12 mouse cellular contexts compared by ENCODE assay signal in genomic region chr14:33402331-33402730, GRCm38 (mm10). TPM values are rescaled to one million over a fixed set of nuclear protein-coding genes. Genes with fewer than 3 reads are reported as not detected.
DNase-seq lines count a peak whose midpoint lies in the region; ATAC-seq and TF ChIP-seq lines count a peak whose summit lies in the region.
"Had no signal": no experiment of that assay in that cellular context is flagged by ENCODE, and none has a peak within 500 bp of the region (broad histone marks: within the 10 kb centered on the region; RNA-seq: fewer than 3 reads in every experiment).

No protein-coding gene starts in this region.

- no peak overlapping the region for H3K4me2 ChIP-seq in liver, embryonic 14.5 days (ENCODE audit: low read depth)
- no peak overlapping the region for H3K4me2 ChIP-seq in liver, embryonic 11.5 days
- H3K4me2 ChIP-seq: hindbrain, embryonic 15.5 days; limb, embryonic 12.5 days had no signal

- no peaks in the 10 kb centered on the region for H3K27me3 ChIP-seq in liver, embryonic 14.5 days (ENCODE audit: control insufficient read depth, insufficient read depth, low read length)
- H3K27me3 ChIP-seq in liver, embryonic 11.5 days (replicated peaks; ENCODE audit: control insufficient read depth, insufficient read depth, low read length): no peaks in the 10 kb centered on the region
- no peaks in the 10 kb centered on the region for H3K27me3 ChIP-seq in G1E (ENCODE audit: insufficient read depth, low read length)
- H3K27me3 ChIP-seq: hindbrain, embryonic 15.5 days; limb, embryonic 12.5 days had no signal

- 66% methylated on average over 1 of the region's 1 CpGs for WGBS in liver, embryonic 14.5 days (ENCODE audit: insufficient replicate concordance)
- 89% methylated on average over 1 of the region's 1 CpGs for WGBS in liver, embryonic 11.5 days

- no peak overlapping the region for H3K27ac ChIP-seq in liver, embryonic 14.5 days
- H3K27ac ChIP-seq in liver, embryonic 11.5 days (ENCODE audit: low read depth, low read length): no peak overlapping the region
- H3K27ac ChIP-seq: hindbrain, embryonic 15.5 days; limb, embryonic 12.5 days had no signal

- no peak overlapping the region for H3K9ac ChIP-seq in liver, embryonic 14.5 days (replicated peaks)
- H3K9ac ChIP-seq in liver, embryonic 11.5 days (ENCODE audit: low read depth, low read length): no peak overlapping the region
- H3K9ac ChIP-seq: hindbrain, embryonic 15.5 days; limb, embryonic 12.5 days had no signal

- ATAC-seq in liver, embryonic 14.5 days (ENCODE audit: insufficient read depth): no peak
- ATAC-seq in liver, embryonic 11.5 days (replicated peaks; ENCODE audit: low FRiP score): no peak
- ATAC-seq in G1E (ENCODE audit: extremely low read depth, insufficient number of reproducible peaks, low FRiP score, poor library complexity, severe bottlenecking): no peak

- TF ChIP-seq EP300 in liver, embryonic 14.5 days (IDR thresholded peaks at IDR 0.05; ENCODE audit: low read depth): no peak

- H3K36me3 ChIP-seq in liver, embryonic 14.5 days (replicated peaks; ENCODE audit: control insufficient read depth, insufficient read depth, low read depth): no peaks in the 10 kb centered on the region; the same call in 1 of the 2 replicates
- peaks cover 7% of the 10 kb centered on the region; the same call in 1 of the 2 replicates for H3K36me3 ChIP-seq in liver, embryonic 11.5 days (ENCODE audit: control insufficient read depth, insufficient read depth, low read length)
- H3K36me3 ChIP-seq in G1E (replicated peaks): peaks cover 23% of the 10 kb centered on the region

- peak; percentile 43 for TF ChIP-seq CTCF in liver, embryonic 14.5 days (IDR thresholded peaks at IDR 0.05; ENCODE audit: low read depth)
- 0 out of 2 replicates have a peak, but pooled peaks have one; percentile 12 for TF ChIP-seq CTCF in G1E (IDR thresholded peaks at IDR 0.05; ENCODE audit: low read depth, low read length)

- DNase-seq in cerebellum, postnatal 10 days: peak; percentile 16 to 29
- DNase-seq in cerebellum, adult 11-12 months: no peak
- DNase-seq in liver, embryonic 14.5 days (ENCODE audit: low read depth in 3 of 3, low spot score in 3 of 3): no peak
- no peak for DNase-seq in liver, embryonic 11.5 days (ENCODE audit: low spot score)
- DNase-seq in G1E (ENCODE audit: low spot score): no peak
- DNase-seq in naive thymus-derived CD4-positive, alpha-beta T cell, adult 2 months (ENCODE audit: low read depth): peak; percentile 31
- no peak for DNase-seq in ovary, postnatal 36 days (ENCODE audit: low spot score)
- no peak for DNase-seq in ovary, postnatal 14 days (ENCODE audit: low spot score)
- DNase-seq: adrenal gland, adult 8-10 months; cerebellum, adult 2 months had no signal

- H3K4me3 ChIP-seq in liver, embryonic 14.5 days (ENCODE audit: insufficient read depth in 1 of 2, low read depth in 2 of 2, low read length in 2 of 2): no peak overlapping the region
- no peak overlapping the region for H3K4me3 ChIP-seq in liver, embryonic 11.5 days (ENCODE audit: low read depth, low read length)
- no peak overlapping the region for H3K4me3 ChIP-seq in G1E (ENCODE audit: low read depth, low read length)
- H3K4me3 ChIP-seq: hindbrain, embryonic 15.5 days; limb, embryonic 12.5 days had no signal

- H3K4me1 ChIP-seq in liver, embryonic 14.5 days (replicated peaks; ENCODE audit: control insufficient read depth in 2 of 2, insufficient read depth in 2 of 2, low read length in 1 of 2): no peaks in the 10 kb centered on the region
- no peaks in the 10 kb centered on the region for H3K4me1 ChIP-seq in liver, embryonic 11.5 days (replicated peaks; ENCODE audit: control insufficient read depth, insufficient read depth, low read length)
- H3K4me1 ChIP-seq in G1E (ENCODE audit: insufficient read depth, low read depth, low read length): no peaks in the 10 kb centered on the region
- H3K4me1 ChIP-seq: hindbrain, embryonic 15.5 days; limb, embryonic 12.5 days had no signal

- H3K9me3 ChIP-seq in liver, embryonic 14.5 days (ENCODE audit: control insufficient read depth, low read length): no peaks in the 10 kb centered on the region
- no peaks in the 10 kb centered on the region for H3K9me3 ChIP-seq in liver, embryonic 11.5 days (ENCODE audit: control insufficient read depth, low read length)
- no peaks in the 10 kb centered on the region for H3K9me3 ChIP-seq in G1E (replicated peaks)
- H3K9me3 ChIP-seq: hindbrain, embryonic 15.5 days; limb, embryonic 12.5 days had no signal

RNA-seq across cellular contexts. Expression of gene Mapk8, which starts 44.6 kb away (rescaled TPM):
- 6.5 and 9.1 TPM in 2 replicates for polyA plus RNA-seq in liver, embryonic 14.5 days (2012; rRNA removed)
- polyA plus RNA-seq in liver, embryonic 14.5 days (2014; fragmentation: Nextera tagmentation; extraction: Ambion mirVana): 2.9 and 4.3 TPM in 2 replicates
- polyA plus RNA-seq in liver, embryonic 11.5 days (2014; fragmentation: Nextera tagmentation; extraction: Ambion mirVana): 10.4 and 10.5 TPM in 2 replicates
- total RNA-seq in G1E (2014; fragmentation: Nextera tagmentation) (31.9 and 46.2 TPM in 2 replicates), G1E (2017) (38.9 and 42.2 TPM in 2 replicates)
- 6.9 and 7.2 TPM in 2 replicates for polyA plus RNA-seq in G1E (2012)

Comparison
In these comparisons a context has a peak if more than half of its experiments do, and no peak if none do; other contexts are left out.
1. DNase-seq: peak in cerebellum, postnatal 10 days (2 of 2) and naive thymus-derived CD4-positive, alpha-beta T cell, adult 2 months (single experiment); none in cerebellum, adult 11-12 months (single experiment), liver, embryonic 14.5 days (0 of 3), liver, embryonic 11.5 days (single experiment), G1E (single experiment), ovary, postnatal 36 days (single experiment) and ovary, postnatal 14 days (single experiment).